Mouse (Mus musculus) thymus, postnatal 25 days (tissue): ENCODE measurements around the gene Crhr2.

ENCODE experiments used
- DNase-seq: peaks from one replicate; pipeline ENCODE4 v3.0.0; 2022

Gene Crhr2

GRCm38 (mm10) chr6:55117325-55118109 lies 15.3 kb downstream of the Crhr2 start:
- no peak for DNase-seq

- peak; percentile 14 for DNase-seq
Measured at GRCm38 (mm10) chr6:55108358-55108757, 24.5 kb downstream of the Crhr2 start.

- DNase-seq: no peak
Measured at GRCm38 (mm10) chr6:55098603-55099002, 34.2 kb downstream of the Crhr2 start.

GRCm38 (mm10) chr6:55098030-55098429 lies 34.8 kb downstream of the Crhr2 start:
- DNase-seq: no peak

- no peak for DNase-seq
Measured at GRCm38 (mm10) chr6:55093431-55094146, 39.2 kb downstream of the Crhr2 start.

GRCm38 (mm10) chr6:55091396-55091795 lies 41.4 kb downstream of the Crhr2 start:
- no peak for DNase-seq

- no peak for DNase-seq
Measured at GRCm38 (mm10) chr6:55090639-55091038, 42.2 kb downstream of the Crhr2 start.

GRCm38 (mm10) chr6:55087355-55087754 lies 45.5 kb downstream of the Crhr2 start:
- DNase-seq: no peak

GRCm38 (mm10) chr6:55082261-55083051 lies 50.4 kb downstream of the Crhr2 start:
- DNase-seq: no peak

GRCm38 (mm10) chr6:55081379-55081778 lies 51.4 kb downstream of the Crhr2 start:
- no peak for DNase-seq

- DNase-seq: no peak
Measured at GRCm38 (mm10) chr6:55076561-55077255, 56.1 kb downstream of the Crhr2 start.

- no peak for DNase-seq
Measured at GRCm38 (mm10) chr6:55065903-55066302, 66.9 kb downstream of the Crhr2 start.

GRCm38 (mm10) chr6:55064477-55064827 lies 68.4 kb downstream of the Crhr2 start:
- DNase-seq: no peak

- DNase-seq: no peak
Measured at GRCm38 (mm10) chr6:55063793-55064476, 68.9 kb downstream of the Crhr2 start.

GRCm38 (mm10) chr6:55062200-55062599 lies 70.6 kb downstream of the Crhr2 start:
- no peak for DNase-seq

- no peak for DNase-seq
Measured at GRCm38 (mm10) chr6:55061328-55061727, 71.5 kb downstream of the Crhr2 start.

GRCm38 (mm10) chr6:55060241-55060825 lies 72.5 kb downstream of the Crhr2 start:
- DNase-seq: no peak

- no peak for DNase-seq
Measured at GRCm38 (mm10) chr6:55057427-55057826, 75.4 kb downstream of the Crhr2 start.

- no peak for DNase-seq
Measured at GRCm38 (mm10) chr6:55054491-55054890, 78.3 kb downstream of the Crhr2 start.

GRCm38 (mm10) chr6:55049186-55049585 lies 83.6 kb downstream of the Crhr2 start:
- DNase-seq: no peak

GRCm38 (mm10) chr6:55045326-55045725 lies 87.5 kb downstream of the Crhr2 start:
- DNase-seq: no peak

GRCm38 (mm10) chr6:55044542-55044941 lies 88.3 kb downstream of the Crhr2 start:
- DNase-seq: no peak
